Mouse (Mus musculus): ENCODE results near the gene Tpbg. TPM values are rescaled to one million over a fixed set of nuclear protein-coding genes. Genes with fewer than 3 reads are reported as not detected.

Gene Tpbg
- polyA plus RNA-seq, 1 experiment, result not detected

DNA sequence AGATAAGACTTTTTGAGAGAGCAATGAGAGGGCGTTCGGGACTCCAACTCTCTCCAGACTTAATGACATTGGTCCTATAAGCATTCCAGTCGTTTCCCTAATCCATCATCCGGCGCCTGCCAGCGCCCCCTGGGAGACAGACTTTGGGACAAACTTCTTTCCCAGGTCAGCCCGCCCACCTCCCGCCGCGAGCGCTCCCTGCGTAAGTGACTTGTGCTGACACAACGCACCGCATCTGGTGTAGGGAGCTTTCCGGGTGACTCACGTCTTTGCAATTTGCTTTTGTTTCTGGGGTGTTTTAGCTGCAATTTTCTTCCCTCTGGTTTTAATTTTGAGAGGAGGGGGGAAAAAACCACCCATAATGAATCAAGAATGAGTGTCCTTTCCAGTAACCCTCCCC, 289 bp upstream of the Tpbg start:
- H3K27ac ChIP-seq (ENCODE audit: control insufficient read depth, insufficient read depth, low read depth, low read length, poor library complexity), result no peak overlapping the region
- no peak for TF ChIP-seq CTCF (IDR thresholded peaks at IDR 0.05; ENCODE audit: control insufficient read depth, insufficient read depth, low read length)
- no peak for TF ChIP-seq POLR2A (IDR thresholded peaks at IDR 0.05; ENCODE audit: borderline replicate concordance, control insufficient read depth, low read depth, low read length)
- no peaks in the 10 kb centered on the region for H3K4me1 ChIP-seq (ENCODE audit: control insufficient read depth, insufficient read depth, low read length)
- WGBS, result 5% methylated on average over 16 of the region's 16 CpGs
- no peak overlapping the region for H3K4me3 ChIP-seq (replicated peaks; ENCODE audit: control insufficient read depth, low read depth, low read length)

DNA sequence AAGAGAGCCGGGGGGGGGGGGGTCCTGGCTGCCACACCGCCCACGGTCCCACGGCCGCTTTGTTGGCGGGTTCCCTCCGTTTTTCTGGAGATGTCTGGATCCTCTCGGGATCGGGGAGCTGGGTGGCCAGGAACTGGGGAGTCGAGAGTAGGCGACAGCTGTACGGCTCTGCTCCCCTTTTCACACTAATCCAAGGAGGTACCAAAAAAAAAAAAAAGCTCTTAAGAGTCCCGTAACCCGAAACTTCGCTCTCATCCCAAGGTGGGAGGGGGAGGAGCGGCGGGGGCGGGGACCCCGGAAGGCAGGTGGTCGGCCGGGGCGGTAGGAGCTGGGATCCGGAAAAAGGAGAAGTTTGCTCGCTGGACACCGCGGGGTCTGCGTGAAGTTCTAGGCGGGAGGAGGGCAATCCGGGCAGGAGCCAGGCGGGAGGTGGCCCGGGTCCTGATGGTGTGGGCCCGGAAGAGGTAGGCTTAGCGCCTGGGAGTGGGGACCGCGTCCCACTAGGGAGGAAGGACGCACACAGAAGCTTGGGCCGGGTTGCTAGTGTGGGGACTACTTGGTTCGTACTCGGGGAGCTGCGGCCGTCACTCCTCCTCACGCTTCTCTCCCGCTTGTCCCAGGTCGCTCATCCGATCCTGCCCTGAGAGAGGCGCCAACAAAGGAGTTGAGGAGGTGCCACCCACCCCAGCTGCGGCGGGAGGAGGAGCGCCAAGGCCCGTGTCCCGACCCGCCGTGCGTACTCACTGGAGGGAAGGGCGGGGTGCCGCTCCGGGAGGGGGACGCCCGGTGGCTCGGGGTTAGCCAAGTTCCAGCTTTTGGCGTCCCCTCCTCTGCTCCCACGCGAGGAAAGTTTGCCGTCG, 1.1 kb downstream of the Tpbg start:
- Histone ChIP-seq H3K27ac (ENCODE audit: control insufficient read depth, insufficient read depth, low read depth, low read length, poor library complexity) (no peak overlapping the region), H3K4me1 (ENCODE audit: control insufficient read depth, insufficient read depth, low read length) (no peaks in the 10 kb centered on the region), H3K4me3 (replicated peaks; ENCODE audit: control insufficient read depth, low read depth, low read length) (peak overlapping the region; percentile 15)
- under 1% methylated on average over 65 of the region's 65 CpGs for WGBS
- no peak for TF ChIP-seq CTCF (IDR thresholded peaks at IDR 0.05; ENCODE audit: control insufficient read depth, insufficient read depth, low read length)
- no peak for TF ChIP-seq POLR2A (IDR thresholded peaks at IDR 0.05; ENCODE audit: borderline replicate concordance, control insufficient read depth, low read depth, low read length)

DNA sequence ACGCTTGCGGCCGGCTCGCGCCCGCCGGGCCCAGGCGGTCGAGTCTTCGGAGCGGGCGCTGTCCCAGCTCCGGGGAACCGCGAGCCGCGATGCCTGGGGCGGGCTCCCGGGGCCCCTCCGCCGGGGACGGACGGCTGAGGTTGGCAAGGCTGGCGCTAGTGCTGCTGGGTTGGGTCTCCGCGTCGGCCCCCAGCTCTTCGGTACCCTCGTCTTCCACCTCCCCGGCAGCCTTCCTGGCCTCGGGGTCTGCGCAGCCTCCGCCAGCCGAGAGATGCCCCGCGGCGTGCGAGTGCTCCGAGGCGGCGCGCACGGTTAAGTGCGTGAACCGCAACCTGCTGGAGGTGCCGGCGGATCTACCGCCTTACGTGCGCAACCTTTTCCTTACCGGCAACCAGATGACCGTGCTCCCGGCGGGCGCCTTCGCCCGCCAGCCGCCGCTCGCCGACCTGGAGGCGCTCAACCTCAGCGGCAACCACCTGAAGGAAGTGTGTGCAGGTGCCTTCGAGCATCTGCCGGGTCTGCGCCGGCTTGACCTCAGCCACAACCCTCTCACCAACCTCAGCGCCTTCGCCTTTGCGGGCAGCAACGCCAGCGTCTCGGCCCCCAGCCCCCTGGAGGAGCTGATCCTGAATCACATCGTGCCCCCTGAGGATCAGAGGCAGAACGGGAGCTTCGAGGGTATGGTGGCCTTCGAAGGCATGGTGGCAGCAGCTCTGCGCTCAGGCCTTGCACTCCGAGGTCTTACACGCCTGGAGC, 1.9 kb downstream of the Tpbg start:
- no peak overlapping the region for H3K4me3 ChIP-seq (replicated peaks; ENCODE audit: control insufficient read depth, low read depth, low read length)
- TF ChIP-seq CTCF (IDR thresholded peaks at IDR 0.05; ENCODE audit: control insufficient read depth, insufficient read depth, low read length) (no peak), POLR2A (IDR thresholded peaks at IDR 0.05; ENCODE audit: borderline replicate concordance, control insufficient read depth, low read depth, low read length) (0 out of 2 replicates have a peak, but pooled peaks have one; percentile 16)
- no peak overlapping the region for H3K27ac ChIP-seq (ENCODE audit: control insufficient read depth, insufficient read depth, low read depth, low read length, poor library complexity)
- 4% methylated on average over 80 of the region's 80 CpGs for WGBS
- no peaks in the 10 kb centered on the region for H3K4me1 ChIP-seq (ENCODE audit: control insufficient read depth, insufficient read depth, low read length)

DNA sequence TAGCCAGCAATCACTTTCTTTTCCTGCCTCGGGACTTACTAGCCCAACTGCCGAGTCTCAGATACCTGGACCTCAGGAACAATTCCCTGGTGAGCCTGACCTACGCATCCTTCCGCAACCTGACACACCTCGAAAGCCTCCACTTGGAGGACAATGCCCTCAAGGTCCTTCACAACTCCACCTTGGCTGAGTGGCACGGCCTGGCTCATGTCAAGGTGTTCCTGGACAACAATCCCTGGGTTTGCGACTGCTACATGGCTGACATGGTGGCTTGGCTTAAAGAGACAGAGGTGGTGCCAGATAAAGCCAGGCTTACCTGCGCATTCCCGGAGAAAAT, 2.4 kb downstream of the Tpbg start:
- Histone ChIP-seq H3K4me1 (ENCODE audit: control insufficient read depth, insufficient read depth, low read length) (no peaks in the 10 kb centered on the region), H3K4me3 (replicated peaks; ENCODE audit: control insufficient read depth, low read depth, low read length) (no peak overlapping the region), H3K27ac (ENCODE audit: control insufficient read depth, insufficient read depth, low read depth, low read length, poor library complexity) (no peak overlapping the region)
- 74% methylated on average over 9 of the region's 9 CpGs for WGBS
- no peak for TF ChIP-seq POLR2A (IDR thresholded peaks at IDR 0.05; ENCODE audit: borderline replicate concordance, control insufficient read depth, low read depth, low read length)
- no peak for TF ChIP-seq CTCF (IDR thresholded peaks at IDR 0.05; ENCODE audit: control insufficient read depth, insufficient read depth, low read length)

DNA sequence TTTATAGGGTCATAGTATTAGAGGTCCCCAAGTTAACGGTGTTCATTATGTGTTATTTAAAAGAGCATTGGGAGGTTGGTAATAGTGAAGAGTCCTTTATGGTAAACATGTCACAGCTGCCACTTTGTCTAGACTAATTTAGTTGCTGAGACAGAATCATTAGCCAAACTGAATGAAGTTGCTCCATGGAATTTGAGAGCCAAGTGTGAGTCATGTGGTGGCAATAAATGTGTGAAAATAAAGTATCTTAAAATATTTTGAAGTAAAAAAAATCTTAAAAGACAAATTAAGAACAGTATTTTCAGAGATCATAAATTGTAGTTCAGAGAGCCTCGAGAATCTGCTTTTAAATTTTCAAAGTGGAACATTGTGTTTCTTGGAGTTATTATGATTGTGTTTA, 4.0 kb downstream of the Tpbg start:
- TF ChIP-seq CTCF (IDR thresholded peaks at IDR 0.05; ENCODE audit: control insufficient read depth, insufficient read depth, low read length), result no peak
- no peak for TF ChIP-seq POLR2A (IDR thresholded peaks at IDR 0.05; ENCODE audit: borderline replicate concordance, control insufficient read depth, low read depth, low read length)
- 76% methylated on average over 2 of the region's 2 CpGs for WGBS

DNA sequence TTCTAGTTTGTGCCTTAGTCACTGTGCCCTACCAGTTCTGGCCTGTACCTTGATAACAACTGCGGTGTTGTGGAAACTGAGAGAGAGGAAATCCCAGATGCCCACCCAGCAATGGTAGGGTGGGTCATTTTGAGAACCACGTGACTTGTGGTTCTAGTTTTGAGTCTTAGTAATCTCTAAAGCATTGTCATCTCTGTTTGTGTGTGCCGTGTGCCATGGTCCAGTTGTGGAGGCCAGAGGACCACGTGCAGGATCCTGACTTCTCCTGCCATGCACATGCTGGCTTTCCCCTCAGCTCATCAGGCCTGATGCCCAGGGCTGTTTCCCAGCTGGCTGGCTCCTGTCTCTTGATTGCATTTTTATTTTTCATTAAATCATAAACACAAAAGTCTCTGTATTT, 12.6 kb downstream of the Tpbg start:
- Histone ChIP-seq H3K4me1 (ENCODE audit: control insufficient read depth, insufficient read depth, low read length) (no peaks in the 10 kb centered on the region), H3K27ac (ENCODE audit: control insufficient read depth, insufficient read depth, low read depth, low read length, poor library complexity) (no peak overlapping the region), H3K4me3 (replicated peaks; ENCODE audit: control insufficient read depth, low read depth, low read length) (no peak overlapping the region)
- TF ChIP-seq POLR2A (IDR thresholded peaks at IDR 0.05; ENCODE audit: borderline replicate concordance, control insufficient read depth, low read depth, low read length), result no peak
- no peak for TF ChIP-seq CTCF (IDR thresholded peaks at IDR 0.05; ENCODE audit: control insufficient read depth, insufficient read depth, low read length)
- WGBS, result 76% methylated on average over 4 of the region's 4 CpGs

More for the DNA sequence above, 4.0 kb downstream of the Tpbg start:
- Histone ChIP-seq H3K27ac (ENCODE audit: control insufficient read depth, insufficient read depth, low read depth, low read length, poor library complexity) (no peak overlapping the region), H3K4me3 (replicated peaks; ENCODE audit: control insufficient read depth, low read depth, low read length) (no peak overlapping the region), H3K4me1 (ENCODE audit: control insufficient read depth, insufficient read depth, low read length) (no peaks in the 10 kb centered on the region)

DNA sequence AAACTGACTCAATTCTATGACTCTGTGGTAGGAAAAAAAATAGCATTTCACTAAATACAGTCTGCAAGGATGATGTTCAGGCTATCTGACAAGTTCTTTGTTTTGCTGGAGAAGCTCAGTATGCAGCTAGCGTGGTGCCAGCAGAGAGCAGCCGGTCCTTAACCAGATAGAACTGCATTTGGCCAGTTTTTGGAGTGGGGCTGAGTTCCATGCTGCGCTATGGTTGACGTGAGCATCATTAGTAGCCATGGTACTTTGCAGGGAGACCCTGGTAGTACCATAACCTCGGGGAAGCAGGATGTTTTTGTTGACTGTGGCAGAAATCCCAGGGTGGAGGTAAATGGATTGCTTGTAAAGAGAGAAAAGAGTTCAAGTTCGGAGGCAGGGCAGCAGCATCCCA, 14.3 kb downstream of the Tpbg start:
- Histone ChIP-seq H3K4me1 (ENCODE audit: control insufficient read depth, insufficient read depth, low read length) (no peaks in the 10 kb centered on the region), H3K27ac (ENCODE audit: control insufficient read depth, insufficient read depth, low read depth, low read length, poor library complexity) (no peak overlapping the region), H3K4me3 (replicated peaks; ENCODE audit: control insufficient read depth, low read depth, low read length) (no peak overlapping the region)
- WGBS, result 60% methylated on average over 6 of the region's 6 CpGs
- TF ChIP-seq POLR2A (IDR thresholded peaks at IDR 0.05; ENCODE audit: borderline replicate concordance, control insufficient read depth, low read depth, low read length), result no peak
- TF ChIP-seq CTCF (IDR thresholded peaks at IDR 0.05; ENCODE audit: control insufficient read depth, insufficient read depth, low read length), result no peak

DNA sequence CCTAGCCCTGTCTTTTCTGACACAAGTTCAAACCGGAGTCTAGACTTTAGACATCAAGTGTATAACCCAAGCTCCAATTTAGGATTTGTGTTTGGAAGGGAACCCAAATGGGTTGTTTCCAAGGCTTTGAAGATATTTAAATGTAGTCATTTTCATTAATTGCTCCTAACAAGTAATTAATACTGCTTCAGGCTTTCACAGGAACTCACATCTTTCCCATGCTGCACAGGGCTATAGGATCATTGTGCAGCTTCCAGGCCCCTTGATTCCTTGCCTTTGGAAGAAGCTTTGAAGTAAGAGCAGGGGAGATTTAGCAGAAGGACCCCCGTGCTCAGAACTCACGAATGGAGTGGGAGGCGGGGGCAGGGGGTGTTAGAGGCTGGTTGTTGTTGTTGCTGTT, 18.9 kb downstream of the Tpbg start:
- 58% methylated on average over 4 of the region's 4 CpGs for WGBS
- no peak for TF ChIP-seq POLR2A (IDR thresholded peaks at IDR 0.05; ENCODE audit: borderline replicate concordance, control insufficient read depth, low read depth, low read length)
- no peak for TF ChIP-seq CTCF (IDR thresholded peaks at IDR 0.05; ENCODE audit: control insufficient read depth, insufficient read depth, low read length)
- Histone ChIP-seq H3K4me1 (ENCODE audit: control insufficient read depth, insufficient read depth, low read length) (no peaks in the 10 kb centered on the region), H3K4me3 (replicated peaks; ENCODE audit: control insufficient read depth, low read depth, low read length) (no peak overlapping the region), H3K27ac (ENCODE audit: control insufficient read depth, insufficient read depth, low read depth, low read length, poor library complexity) (no peak overlapping the region)

Measured in bone marrow, adult 2 months (tissue).